Mouse (Mus musculus) megakaryocyte, embryonic 14.5 days (primary cell): ENCODE results near the gene Gpcpd1.

Experiments used
- FLI1 ChIP-seq: IDR thresholded peaks from 2 replicates; pipeline ENCODE4 v1.6.1; 2012; ENCODE audit warnings: low read length, inconsistent platforms, mixed read lengths
- GATA1 ChIP-seq: IDR thresholded peaks from 3 replicates; pipeline ENCODE4 v1.6.1; 2012; ENCODE audit warnings: mixed read lengths, low read length, inconsistent platforms, borderline replicate concordance

- TF ChIP-seq FLI1: no peak
- TF ChIP-seq GATA1: no peak
Measured at GRCm38 (mm10) chr2:132597866-132598480, 10.4 kb upstream of the Gpcpd1 start.
